Mouse (Mus musculus) embryo, embryonic 11 days (tissue): ENCODE results near the gene Zfyve26.
"Not testable (repeated sequence)": the region's sequence is repeated elsewhere in the genome, so short reads cannot be mapped to it uniquely, and the experiment has no call there.

Experiments used
- DNase-seq: peaks from one replicate; pipeline ENCODE4 v3.0.0-alpha.2; 2015

Zfyve26 gene

GRCm38 (mm10) chr12:79254975-79255374 is 41.1 kb downstream of the Zfyve26 start:
- DNase-seq, result no peak

GRCm38 (mm10) chr12:79253294-79254053 is 42.6 kb downstream of the Zfyve26 start:
- DNase-seq, result no peak

GRCm38 (mm10) chr12:79248110-79248509 is 48.0 kb downstream of the Zfyve26 start:
- DNase-seq, result no peak

- DNase-seq, result no peak
Measured at GRCm38 (mm10) chr12:79242921-79243320, 53.2 kb downstream of the Zfyve26 start.

- DNase-seq, result no peak
Measured at GRCm38 (mm10) chr12:79241985-79242384, 54.1 kb downstream of the Zfyve26 start.

GRCm38 (mm10) chr12:79235485-79236080 is 60.5 kb downstream of the Zfyve26 start:
- DNase-seq, result no peak

GRCm38 (mm10) chr12:79217511-79217910 is 78.6 kb downstream of the Zfyve26 start:
- no peak for DNase-seq

GRCm38 (mm10) chr12:79211447-79211846 is 84.7 kb downstream of the Zfyve26 start:
- no peak for DNase-seq

- peak; percentile 68 for DNase-seq
Measured at GRCm38 (mm10) chr12:79208703-79209464, 87.2 kb downstream of the Zfyve26 start, which contains the start of gene Rdh12. Gene Rdh12, plus strand, starts transcription at chr12:79208914.

- no peak for DNase-seq
Measured at GRCm38 (mm10) chr12:79201882-79202281, 94.2 kb downstream of the Zfyve26 start.

- DNase-seq, result no peak
Measured at GRCm38 (mm10) chr12:79197105-79197504, 99.0 kb downstream of the Zfyve26 start.

- peak; percentile 80 for DNase-seq
Measured at GRCm38 (mm10) chr12:79193441-79193840, 102.7 kb downstream of the Zfyve26 start.

GRCm38 (mm10) chr12:79192193-79192592 is 103.9 kb downstream of the Zfyve26 start, which contains the start of gene Rdh11:
Gene Rdh11, minus strand, starts transcription at chr12:79192293.
- no peak for DNase-seq

- peak; percentile 92 for DNase-seq
Measured at GRCm38 (mm10) chr12:79191701-79192100, 104.4 kb downstream of the Zfyve26 start.

GRCm38 (mm10) chr12:79190931-79191673 is 105.0 kb downstream of the Zfyve26 start:
- DNase-seq, result peak; percentile 88

GRCm38 (mm10) chr12:79185160-79185559 is 110.9 kb downstream of the Zfyve26 start:
- DNase-seq, result not testable (repeated sequence)
